ENCODE assay signal across 8 mouse cellular contexts in the genomic region with DNA sequence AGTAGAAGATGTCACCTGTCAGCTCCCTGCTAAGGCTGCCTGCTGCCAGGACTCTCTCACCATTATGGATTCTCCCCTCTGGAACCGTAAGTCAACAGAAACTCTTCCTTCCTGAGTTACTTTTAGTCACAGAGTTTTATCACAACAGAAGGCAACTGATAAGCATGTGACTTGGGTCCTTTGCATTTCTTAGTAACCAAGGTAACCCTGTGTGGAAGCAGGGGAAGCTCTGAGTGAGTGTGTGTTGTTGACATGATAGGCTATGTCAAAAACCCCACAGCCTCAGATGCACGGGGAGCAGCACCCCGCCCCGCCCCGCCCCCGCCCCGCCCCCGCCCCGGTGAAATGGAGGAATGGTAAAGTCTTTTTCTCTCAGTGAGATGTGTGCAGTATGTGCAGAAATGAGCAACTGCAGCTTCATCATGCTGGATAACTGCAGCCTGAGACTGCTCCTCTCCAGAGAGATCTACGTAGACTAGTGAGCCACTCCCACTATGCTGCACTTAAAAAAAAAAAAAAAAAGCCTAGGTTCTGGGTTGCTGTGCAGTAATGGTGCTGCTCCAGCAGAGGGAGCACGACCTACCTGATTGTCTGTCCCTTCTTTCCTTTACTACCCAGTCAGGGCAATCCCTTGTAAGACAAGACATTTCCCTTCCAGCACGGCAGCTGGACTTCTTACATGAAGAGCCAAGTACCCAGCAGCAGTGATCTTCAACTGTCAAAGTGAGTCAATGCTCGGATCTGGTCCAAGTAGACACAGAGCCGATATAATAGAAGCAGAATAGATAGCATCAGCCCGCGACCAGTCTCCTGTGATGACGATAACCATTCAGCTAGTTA.
A peak's percentile ranks its signal among the peaks of the same experiment; 100 is the strongest.
DNase-seq lines count a peak whose midpoint lies in the region; ATAC-seq and TF ChIP-seq lines count a peak whose summit lies in the region.

No protein-coding gene starts in this region.

- peak; percentile 90 for ATAC-seq in CD4-positive, CD25-positive, alpha-beta regulatory T cell, adult 4 months
- ATAC-seq in heart, postnatal 0 days (ENCODE audit: insufficient read depth, low read depth): peak; percentile 69
- ATAC-seq in neutrophil, adult 5-6 weeks (ENCODE audit: extremely low read depth, insufficient number of reproducible peaks, low FRiP score, poor library complexity, severe bottlenecking): peak; percentile 58; the same call in 1 of the 2 replicates

- TF ChIP-seq CTCF in heart, postnatal 0 days (IDR thresholded peaks at IDR 0.05; ENCODE audit: low read depth): peak; percentile 75
- TF ChIP-seq CTCF in lung, adult 2 months (IDR thresholded peaks at IDR 0.05; ENCODE audit: insufficient read depth, low read length): peak; percentile 84

- H3K9ac ChIP-seq in heart, postnatal 0 days (replicated peaks; ENCODE audit: low read depth, low read length): no peak overlapping the region

- no peaks in the 10 kb centered on the region for H3K27me3 ChIP-seq in embryonic facial prominence, embryonic 10.5 days (replicated peaks; ENCODE audit: low read depth, poor library complexity, severe bottlenecking)
- no peaks in the 10 kb centered on the region for H3K27me3 ChIP-seq in heart, postnatal 0 days (ENCODE audit: control insufficient read depth, insufficient read depth, low read length)

- peak; percentile 53 for DNase-seq in adrenal gland, adult 2 months
- peak; percentile 69 for DNase-seq in embryonic facial prominence, embryonic 10.5 days (ENCODE audit: low spot score)
- DNase-seq in heart, postnatal 0 days (ENCODE audit: low spot score): peak; percentile 43
- peak; percentile 60 to 76 for DNase-seq in kidney, postnatal 36 days
- DNase-seq in lung, adult 2 months: peak; percentile 48
- DNase-seq in thymus, postnatal 36 days: peak; percentile 51 to 65

- TF ChIP-seq EP300 in heart, postnatal 0 days (IDR thresholded peaks at IDR 0.05; ENCODE audit: low read depth): no peak

- peak overlapping the region; percentile 46 for H3K4me3 ChIP-seq in embryonic facial prominence, embryonic 10.5 days
- H3K4me3 ChIP-seq in heart, postnatal 0 days (ENCODE audit: low read depth, low read length): peak overlapping the region; percentile 20
- H3K4me3 ChIP-seq in lung, adult 2 months (replicated peaks; ENCODE audit: extremely low read depth, low read depth, low read length): no peak overlapping the region

- 0 out of 2 replicates have a peak, but pooled peaks cover 2% of the 10 kb centered on the region for H3K4me1 ChIP-seq in embryonic facial prominence, embryonic 10.5 days
- no peaks in the 10 kb centered on the region for H3K4me1 ChIP-seq in heart, postnatal 0 days (ENCODE audit: control insufficient read depth, insufficient read depth)
- no peaks in the 10 kb centered on the region for H3K4me1 ChIP-seq in lung, adult 2 months (ENCODE audit: control insufficient read depth, insufficient read depth, low read length)

- no peak overlapping the region for H3K27ac ChIP-seq in embryonic facial prominence, embryonic 10.5 days (replicated peaks)
- H3K27ac ChIP-seq in heart, postnatal 0 days (ENCODE audit: low read depth): no peak overlapping the region

- no peak for TF ChIP-seq POLR2A in lung, adult 2 months (IDR thresholded peaks at IDR 0.05; ENCODE audit: borderline replicate concordance, extremely low read depth, low read depth, low read length)

- WGBS in embryonic facial prominence, embryonic 10.5 days: 46% methylated on average over 17 of the region's 17 CpGs
- whole genome bisulfite sequencing in heart, postnatal 0 days: 27% methylated on average over 17 of the region's 17 CpGs
- 22% methylated on average over 17 of the region's 17 CpGs for WGBS in lung, adult 2 months

- H3K9me3 ChIP-seq in embryonic facial prominence, embryonic 10.5 days: no peaks in the 10 kb centered on the region
- H3K9me3 ChIP-seq in heart, postnatal 0 days (replicated peaks; ENCODE audit: control insufficient read depth, low read length): no peaks in the 10 kb centered on the region

- no peaks in the 10 kb centered on the region for H3K36me3 ChIP-seq in embryonic facial prominence, embryonic 10.5 days (replicated peaks)
- no peaks in the 10 kb centered on the region for H3K36me3 ChIP-seq in heart, postnatal 0 days (replicated peaks; ENCODE audit: control insufficient read depth, insufficient read depth, low read length)

- peak overlapping the region; percentile 49 for H3K4me2 ChIP-seq in heart, postnatal 0 days (ENCODE audit: low read depth, low read length)
